Comparison of ENCODE assay signal across 9 mouse cellular contexts in the genomic region with DNA sequence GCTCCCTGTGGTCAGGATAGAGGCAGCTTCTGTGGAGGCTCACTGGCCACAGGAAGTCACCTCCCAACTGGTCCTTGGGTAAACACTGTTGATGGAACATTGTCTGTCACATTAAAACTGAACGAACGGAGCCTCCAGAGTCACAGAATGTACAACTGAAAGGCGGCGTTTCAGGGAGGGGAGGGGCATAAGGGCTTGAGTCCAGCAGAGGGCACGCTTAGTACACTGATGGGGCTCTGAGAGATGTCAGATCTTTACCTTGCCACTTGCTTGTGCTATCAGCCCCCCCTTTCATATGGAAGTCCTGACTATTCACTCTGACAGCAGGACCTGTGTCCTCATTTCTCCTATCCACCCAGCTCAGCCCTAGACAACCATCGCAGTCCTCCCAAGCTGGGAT. TPM values are rescaled to one million over a fixed set of nuclear protein-coding genes. Genes with fewer than 3 reads are reported as not detected.
DNase-seq lines count a peak whose midpoint lies in the region; ATAC-seq and TF ChIP-seq lines count a peak whose summit lies in the region.
"Had no signal": no experiment of that assay in that cellular context is flagged by ENCODE, and none has a peak within 500 bp of the region (broad histone marks: within the 10 kb centered on the region; RNA-seq: fewer than 3 reads in every experiment).

No protein-coding gene starts in this region.

- H3K27ac ChIP-seq in spleen, adult 2 months (ENCODE audit: insufficient read depth, low read length) = no peak overlapping the region
- H3K27ac ChIP-seq in hindbrain, embryonic 16.5 days (ENCODE audit: low read depth, low read length) = no peak overlapping the region
- H3K27ac ChIP-seq: neural tube, embryonic 13.5 days had no signal

- ATAC-seq in hindbrain, embryonic 16.5 days = no peak

- H3K4me1 ChIP-seq in spleen, adult 2 months (ENCODE audit: control insufficient read depth, insufficient read depth, insufficient read length) = no peaks in the 10 kb centered on the region
- no peaks in the 10 kb centered on the region for H3K4me1 ChIP-seq in hindbrain, embryonic 16.5 days (ENCODE audit: control insufficient read depth, insufficient read depth, low read depth, low read length)

- WGBS in spleen, adult 2 months = 46% methylated on average over 6 of the region's 6 CpGs
- WGBS in hindbrain, embryonic 16.5 days = 53% methylated on average over 6 of the region's 6 CpGs

- H3K9me3 ChIP-seq in hindbrain, embryonic 16.5 days (ENCODE audit: control insufficient read depth, low read length) = no peaks in the 10 kb centered on the region
- H3K9me3 ChIP-seq: neural tube, embryonic 13.5 days had no signal

- no peak overlapping the region for H3K4me2 ChIP-seq in hindbrain, embryonic 16.5 days (ENCODE audit: low read length)
- H3K4me2 ChIP-seq: neural tube, embryonic 13.5 days had no signal

- peak; percentile 58; the same call in 1 of the 2 replicates for TF ChIP-seq CTCF in spleen, adult 2 months (IDR thresholded peaks at IDR 0.05; ENCODE audit: extremely low read depth, insufficient read depth, insufficient read length, insufficient replicate concordance)

- no peak overlapping the region for H3K9ac ChIP-seq in hindbrain, embryonic 16.5 days (ENCODE audit: low read depth, low read length)
- H3K9ac ChIP-seq: neural tube, embryonic 13.5 days had no signal

- no peak for TF ChIP-seq POLR2A in spleen, adult 2 months (IDR thresholded peaks at IDR 0.05; ENCODE audit: low read depth, low read length)

- H3K4me3 ChIP-seq in spleen, adult 2 months (ENCODE audit: extremely low read depth, insufficient read depth, insufficient read length) = no peak overlapping the region
- no peak overlapping the region for H3K4me3 ChIP-seq in hindbrain, embryonic 16.5 days (ENCODE audit: low read length)
- H3K4me3 ChIP-seq: neural tube, embryonic 13.5 days had no signal

- H3K36me3 ChIP-seq in spleen, adult 2 months (ENCODE audit: control insufficient read depth, insufficient read depth, low read length) = no peaks in the 10 kb centered on the region
- H3K36me3 ChIP-seq in splenic B cell, adult 2 months (ENCODE audit: control insufficient read depth, insufficient read depth, low read length, poor library complexity, severe bottlenecking) = no peaks in the 10 kb centered on the region
- no peaks in the 10 kb centered on the region for H3K36me3 ChIP-seq in hindbrain, embryonic 16.5 days (ENCODE audit: control insufficient read depth, insufficient read depth, low read length)
- H3K36me3 ChIP-seq: neural tube, embryonic 13.5 days had no signal

- DNase-seq in embryo, embryonic 10 days (ENCODE audit: low spot score) = peak; percentile 34
- no peak for DNase-seq in embryo, embryonic 9.5 days (ENCODE audit: extremely low spot score)
- DNase-seq in spleen, adult 2 months (ENCODE audit: low read depth in 1 of 2, low spot score in 2 of 2) = peak in 1 of 2 experiments; percentile 38
- DNase-seq in spleen, postnatal 4 days (ENCODE audit: low spot score in 2 of 2) = no peak
- peak; percentile 14 to 28 for DNase-seq in kidney, adult 8-10 months
- DNase-seq in splenic B cell, adult 2 months (ENCODE audit: low read depth, low spot score) = peak; percentile 66
- DNase-seq in cerebellum, adult 18-20 months = no peak

- H3K27me3 ChIP-seq in spleen, adult 2 months (ENCODE audit: control insufficient read depth, insufficient read depth, low read length) = no peaks in the 10 kb centered on the region
- H3K27me3 ChIP-seq in splenic B cell, adult 2 months (ENCODE audit: control insufficient read depth, insufficient read depth, low read length, poor library complexity, severe bottlenecking) = no peaks in the 10 kb centered on the region
- no peaks in the 10 kb centered on the region for H3K27me3 ChIP-seq in hindbrain, embryonic 16.5 days (replicated peaks; ENCODE audit: control insufficient read depth, insufficient read depth, low read length)
- H3K27me3 ChIP-seq: neural tube, embryonic 13.5 days had no signal

RNA-seq across cellular contexts. Expression of a gene that starts 17.4 kb away (rescaled TPM):
- not detected in 2 replicates for polyA plus RNA-seq in spleen, adult 2 months (2012; rRNA removed)
- 3.2 and 3.6 TPM in 2 replicates for polyA plus RNA-seq in hindbrain, embryonic 16.5 days (2015; fragmentation: Nextera tagmentation; extraction: Ambion mirVana)

RNA-seq across cellular contexts. Expression of a gene that starts 20.9 kb away (rescaled TPM):
- polyA plus RNA-seq in spleen, adult 2 months (2012; rRNA removed) = 5.6 and 5.8 TPM in 2 replicates
- polyA plus RNA-seq in hindbrain, embryonic 16.5 days (2015; fragmentation: Nextera tagmentation; extraction: Ambion mirVana) = 4.9 and 5.3 TPM in 2 replicates

RNA-seq across cellular contexts. Expression of a gene that starts 22.4 kb away (rescaled TPM):
- 0.05 TPM in 1 of 2 replicates, not detected in the other for polyA plus RNA-seq in spleen, adult 2 months (2012; rRNA removed)
- polyA plus RNA-seq in hindbrain, embryonic 16.5 days (2015; fragmentation: Nextera tagmentation; extraction: Ambion mirVana) = not detected in 2 replicates
- polyA plus RNA-seq: neural tube, embryonic 13.5 days had no signal

RNA-seq across cellular contexts. Expression of a gene that starts 47.2 kb away (rescaled TPM):
- polyA plus RNA-seq in spleen, adult 2 months (2012; rRNA removed) = 10.1 and 12.6 TPM in 2 replicates
- polyA plus RNA-seq in hindbrain, embryonic 16.5 days (2015; fragmentation: Nextera tagmentation; extraction: Ambion mirVana) = 0.26 and 0.31 TPM in 2 replicates

RNA-seq across cellular contexts. Expression of a gene that starts 52.6 kb away (rescaled TPM):
- polyA plus RNA-seq in spleen, adult 2 months (2012; rRNA removed) = 24.1 and 38.5 TPM in 2 replicates
- polyA plus RNA-seq in hindbrain, embryonic 16.5 days (2015; fragmentation: Nextera tagmentation; extraction: Ambion mirVana) = 285 and 306 TPM in 2 replicates

Comparison
In these comparisons a context has a peak if more than half of its experiments do, and no peak if none do; other contexts are left out.
1. DNase-seq: peak in embryo, embryonic 10 days (single experiment), kidney, adult 8-10 months (2 of 2) and splenic B cell, adult 2 months (single experiment); none in embryo, embryonic 9.5 days (single experiment), spleen, postnatal 4 days (0 of 2) and cerebellum, adult 18-20 months (0 of 2).